Mouse (Mus musculus) kidney, adult 2 months (tissue): ENCODE results near the gene Frmd4b. TPM values are rescaled to one million over a fixed set of nuclear protein-coding genes. Genes with fewer than 3 reads are reported as not detected.

Experiments used
- DNase-seq: peaks from one replicate; pipeline ENCODE4 v3.0.0; 2021
- H3K27ac ChIP-seq: fragments of 200-500 bp; 2 replicates; pipeline ENCODE4 v1.5.1; 2012; ENCODE audit warnings: low read depth, low read length, control low read depth, inconsistent platforms; ENCODE audit not compliant: insufficient read depth
- H3K27me3 ChIP-seq: fragments of 200-500 bp; replicated peaks from 2 replicates; pipeline ENCODE4 v1.6.1; 2012; ENCODE audit warnings: mild to moderate bottlenecking, moderate library complexity, low read length, inconsistent platforms; ENCODE audit not compliant: control insufficient read depth, insufficient read depth
- H3K36me3 ChIP-seq: fragments of 200-500 bp; 2 replicates; pipeline ENCODE4 v1.6.1; 2012; ENCODE audit warnings: mild to moderate bottlenecking, moderate library complexity, low read length, inconsistent platforms; ENCODE audit not compliant: control insufficient read depth, insufficient read depth
- H3K4me1 ChIP-seq: fragments of 200-500 bp; 2 replicates; pipeline ENCODE4 v1.6.1; 2011; ENCODE audit warnings: low read length; ENCODE audit not compliant: control insufficient read depth, insufficient read depth
- H3K4me3 ChIP-seq: fragments of 200-500 bp; 2 replicates; pipeline ENCODE4 v1.5.1; 2011; ENCODE audit warnings: mild to moderate bottlenecking, low read depth, low read length, control low read depth; ENCODE audit not compliant: insufficient read depth
- CTCF ChIP-seq: fragments of 200-500 bp; conservative IDR thresholded peaks from 2 replicates; pipeline ENCODE4 v1.5.1; 2011; ENCODE audit warnings: low read depth, mild to moderate bottlenecking, control low read depth, low read length, moderate library complexity, mixed read lengths; ENCODE audit not compliant: insufficient read depth, insufficient read length
- POLR2A ChIP-seq: fragments of 200-500 bp; IDR thresholded peaks from one replicate; pipeline ENCODE4 v1.6.1; 2011; ENCODE audit warnings: low read depth, low read length, control low read depth
- whole genome bisulfite sequencing: fragments of 180-500 bp; shearing (Covaris S2); methylation state at CpG from one replicate; pipeline ENCODE4 v1.1.7; 2018; 5-methylcytosine and 5-hydroxymethylcytosine counted together
- polyA plus RNA-seq: library from polyadenylated mRNA; depleted of rRNA; stranded (reverse); fragments of >200 nt; gene quantifications from 2 replicates; pipeline ENCODE4 v1.2.3, GENCODE M21; 2012

The Frmd4b gene
- polyA plus RNA-seq, 1 experiment: 18.2 TPM

- no peak overlapping the region for H3K4me3 ChIP-seq
- TF ChIP-seq CTCF (no peak), POLR2A (no peak)
- H3K36me3 ChIP-seq: no peaks in the 10 kb centered on the region
- no peaks in the 10 kb centered on the region for H3K27me3 ChIP-seq
- no peaks in the 10 kb centered on the region for H3K4me1 ChIP-seq
- 86% methylated on average over 5 of the region's 5 CpGs for WGBS
- H3K27ac ChIP-seq: no peak overlapping the region
- no peak for DNase-seq
Measured at GRCm38 (mm10) chr6:97572226-97572625, 45.1 kb downstream of the Frmd4b start.

GRCm38 (mm10) chr6:97568538-97568937, 48.8 kb downstream of the Frmd4b start:
- TF ChIP-seq CTCF (no peak), POLR2A (no peak)
- H3K27me3 ChIP-seq: no peaks in the 10 kb centered on the region
- no peaks in the 10 kb centered on the region for H3K36me3 ChIP-seq
- H3K4me3 ChIP-seq: no peak overlapping the region
- H3K27ac ChIP-seq: no peak overlapping the region
- DNase-seq: no peak
- H3K4me1 ChIP-seq: no peaks in the 10 kb centered on the region
- 28% methylated on average over 6 of the region's 6 CpGs for WGBS

- no peaks in the 10 kb centered on the region for H3K4me1 ChIP-seq
- no peaks in the 10 kb centered on the region for H3K27me3 ChIP-seq
- no peak for TF ChIP-seq CTCF
- no peak for TF ChIP-seq POLR2A
- 77% methylated on average over 4 of the region's 4 CpGs for WGBS
- no peaks in the 10 kb centered on the region for H3K36me3 ChIP-seq
- no peak overlapping the region for H3K4me3 ChIP-seq
- no peak for DNase-seq
- no peak overlapping the region for H3K27ac ChIP-seq
Measured at GRCm38 (mm10) chr6:97566746-97567145, 50.6 kb downstream of the Frmd4b start.

GRCm38 (mm10) chr6:97557147-97557546, 60.2 kb downstream of the Frmd4b start:
- Histone ChIP-seq H3K27ac (no peak overlapping the region), H3K4me3 (no peak overlapping the region), H3K36me3 (no peaks in the 10 kb centered on the region), H3K4me1 (no peaks in the 10 kb centered on the region), H3K27me3 (no peaks in the 10 kb centered on the region)
- TF ChIP-seq POLR2A (no peak), CTCF (no peak)
- DNase-seq: no peak
- WGBS: 91% methylated on average over 8 of the region's 8 CpGs

GRCm38 (mm10) chr6:97555637-97556036, 61.7 kb downstream of the Frmd4b start:
- Histone ChIP-seq H3K27ac (no peak overlapping the region), H3K4me3 (no peak overlapping the region), H3K4me1 (no peaks in the 10 kb centered on the region), H3K36me3 (no peaks in the 10 kb centered on the region), H3K27me3 (no peaks in the 10 kb centered on the region)
- TF ChIP-seq POLR2A (no peak), CTCF (no peak)
- WGBS: 98% methylated on average over 7 of the region's 7 CpGs
- no peak for DNase-seq

GRCm38 (mm10) chr6:97553431-97553830, 63.9 kb downstream of the Frmd4b start:
- Histone ChIP-seq H3K27ac (no peak overlapping the region), H3K27me3 (no peaks in the 10 kb centered on the region), H3K36me3 (no peaks in the 10 kb centered on the region), H3K4me3 (no peak overlapping the region), H3K4me1 (no peaks in the 10 kb centered on the region)
- TF ChIP-seq POLR2A (no peak), CTCF (no peak)
- WGBS: 70% methylated on average over 4 of the region's 4 CpGs
- DNase-seq: no peak

GRCm38 (mm10) chr6:97552573-97552972, 64.8 kb downstream of the Frmd4b start:
- Histone ChIP-seq H3K4me1 (no peaks in the 10 kb centered on the region), H3K27me3 (no peaks in the 10 kb centered on the region), H3K4me3 (no peak overlapping the region), H3K36me3 (no peaks in the 10 kb centered on the region), H3K27ac (no peak overlapping the region)
- 83% methylated on average over 3 of the region's 3 CpGs for WGBS
- TF ChIP-seq CTCF (no peak), POLR2A (no peak)
- DNase-seq: no peak

GRCm38 (mm10) chr6:97551884-97552283, 65.5 kb downstream of the Frmd4b start:
- Histone ChIP-seq H3K4me1 (no peaks in the 10 kb centered on the region), H3K4me3 (no peak overlapping the region), H3K27ac (no peak overlapping the region), H3K36me3 (no peaks in the 10 kb centered on the region), H3K27me3 (no peaks in the 10 kb centered on the region)
- 61% methylated on average over 8 of the region's 8 CpGs for WGBS
- no peak for TF ChIP-seq POLR2A
- no peak for TF ChIP-seq CTCF
- no peak for DNase-seq
